Mouse (Mus musculus) kidney, embryonic 15.5 days (tissue): ENCODE data around the gene Vdr. TPM values are rescaled to one million over a fixed set of nuclear protein-coding genes. Genes with fewer than 3 reads are reported as not detected.

ENCODE experiments used
- ATAC-seq: fragments of 200-750 bp; cut with Nextera tagmentation; replicated peaks from 2 replicates; pipeline ENCODE4 v1.8.0; 2017; ENCODE audit warnings: moderate TSS enrichment; ENCODE audit not compliant: low FRiP score
- H3K27ac ChIP-seq: fragments of 300-500 bp; sonication (generic); 2 replicates; pipeline ENCODE4 v1.5.1; 2015; ENCODE audit warnings: mild to moderate bottlenecking, inconsistent platforms
- H3K27me3 ChIP-seq: fragments of 300-500 bp; sonication (generic); 2 replicates; pipeline ENCODE4 v1.6.1; 2015; ENCODE audit warnings: inconsistent platforms
- H3K36me3 ChIP-seq: fragments of 300-500 bp; sonication (generic); 2 replicates; pipeline ENCODE4 v1.6.1; 2015; ENCODE audit warnings: inconsistent platforms
- H3K4me1 ChIP-seq: fragments of 300-500 bp; sonication (generic); 2 replicates; pipeline ENCODE4 v1.6.1; 2015; ENCODE audit warnings: inconsistent platforms
- H3K4me2 ChIP-seq: fragments of 300-500 bp; sonication (generic); 2 replicates; pipeline ENCODE4 v1.6.1; 2015; ENCODE audit warnings: moderate library complexity, mild to moderate bottlenecking, inconsistent platforms
- H3K4me3 ChIP-seq: fragments of 300-500 bp; sonication (generic); replicated peaks from 2 replicates; pipeline ENCODE4 v1.5.1; 2015; ENCODE audit warnings: mild to moderate bottlenecking, inconsistent platforms
- H3K9ac ChIP-seq: fragments of 300-500 bp; sonication (generic); 2 replicates; pipeline ENCODE4 v1.6.1; 2015; ENCODE audit warnings: mild to moderate bottlenecking, inconsistent platforms
- H3K9me3 ChIP-seq: fragments of 300-500 bp; sonication (generic); replicated peaks from 2 replicates; pipeline ENCODE4 v1.6.1; 2016; ENCODE audit warnings: inconsistent platforms
- WGBS: fragments of 180-500 bp; shearing (Covaris S2); methylation state at CpG from one replicate; pipeline ENCODE4 v1.1.7; 2015; ENCODE audit warnings: mixed read lengths; 5-methylcytosine and 5-hydroxymethylcytosine counted together
- polyA plus RNA-seq: library from polyadenylated mRNA; unstranded; fragments of >200 nt; fragmentation: Nextera tagmentation; extraction: Ambion mirVana; gene quantifications from 2 replicates; pipeline ENCODE4 v1.2.1, GENCODE M21; 2015

Vdr gene
- polyA plus RNA-seq, 1 experiment from 2014 or later = 6.5 TPM

DNA sequence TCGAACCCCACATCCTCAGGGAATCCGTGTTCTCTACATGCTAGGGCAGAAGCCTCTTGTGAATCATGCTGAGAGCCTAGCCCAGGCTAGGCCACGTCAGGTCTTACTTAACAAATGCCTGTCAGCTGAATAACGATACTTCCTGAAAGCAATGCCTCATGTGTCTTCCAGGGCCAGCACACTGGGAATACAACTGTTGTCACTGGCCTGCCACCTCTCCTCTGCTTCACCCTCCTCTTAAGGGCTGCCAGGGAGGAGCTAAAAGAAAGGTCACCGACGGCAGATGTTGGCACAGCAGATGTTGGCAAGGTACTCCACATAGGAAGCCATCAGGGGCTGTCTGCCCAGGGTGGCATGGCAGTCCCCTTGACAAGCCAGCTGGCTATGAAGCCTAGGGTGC, 86.4 kb downstream of the Vdr start:
- Histone ChIP-seq H3K27me3 (no peaks in the 10 kb centered on the region), H3K27ac (peak overlapping the region; percentile 88), H3K4me1 (peaks cover 91% of the 10 kb centered on the region), H3K9me3 (no peaks in the 10 kb centered on the region), H3K4me3 (no peak overlapping the region), H3K9ac (no peak overlapping the region), H3K36me3 (peaks cover 12% of the 10 kb centered on the region), H3K4me2 (no peak overlapping the region)
- no peak for ATAC-seq
- WGBS = 81% methylated on average over 6 of the region's 6 CpGs

DNA sequence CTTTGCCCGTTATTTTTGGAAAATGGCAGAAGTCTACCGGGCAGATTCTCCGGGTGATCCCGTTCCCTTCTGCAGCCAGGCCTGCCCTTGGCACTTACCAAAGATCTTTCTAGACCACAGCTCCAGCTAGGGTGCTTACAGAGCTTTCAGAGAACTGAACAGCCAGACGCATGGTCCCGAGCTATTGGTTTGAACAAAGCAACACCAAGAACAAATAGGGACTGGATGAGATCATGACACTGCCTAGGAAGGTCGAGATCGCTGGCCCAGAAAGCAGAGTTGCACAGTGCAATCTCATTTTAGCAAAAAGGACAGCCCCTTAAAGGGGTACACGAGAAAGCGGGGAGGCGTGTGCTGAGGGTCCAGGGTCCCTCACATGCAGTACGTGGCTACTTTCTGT, 87.0 kb downstream of the Vdr start:
- 84% methylated on average over 12 of the region's 12 CpGs for WGBS
- Histone ChIP-seq H3K9ac (no peak overlapping the region), H3K4me1 (peaks cover 88% of the 10 kb centered on the region), H3K4me2 (no peak overlapping the region), H3K27me3 (no peaks in the 10 kb centered on the region), H3K4me3 (no peak overlapping the region), H3K9me3 (no peaks in the 10 kb centered on the region), H3K36me3 (peaks cover 12% of the 10 kb centered on the region), H3K27ac (0 out of 2 replicates have a peak overlapping the region, but pooled peaks have one; percentile 88)
- no peak for ATAC-seq

GRCm38 (mm10) chr15:97822545-97823228, 87.7 kb downstream of the Vdr start:
- Histone ChIP-seq H3K9ac (no peak overlapping the region), H3K4me2 (no peak overlapping the region), H3K27me3 (no peaks in the 10 kb centered on the region), H3K27ac (peak overlapping the region; percentile 79; the same call in 1 of the 2 replicates), H3K4me3 (no peak overlapping the region), H3K9me3 (no peaks in the 10 kb centered on the region), H3K4me1 (peaks cover 86% of the 10 kb centered on the region), H3K36me3 (peaks cover 12% of the 10 kb centered on the region)
- ATAC-seq = no peak
- WGBS = 36% methylated on average over 12 of the region's 12 CpGs

GRCm38 (mm10) chr15:97821983-97822363, 88.5 kb downstream of the Vdr start:
- Histone ChIP-seq H3K4me1 (peaks cover 80% of the 10 kb centered on the region), H3K9me3 (no peaks in the 10 kb centered on the region), H3K4me2 (peak overlapping the region; percentile 17; the same call in 1 of the 2 replicates), H3K27ac (peak overlapping the region; percentile 79), H3K4me3 (no peak overlapping the region), H3K36me3 (peaks cover 12% of the 10 kb centered on the region), H3K27me3 (no peaks in the 10 kb centered on the region), H3K9ac (no peak overlapping the region; the same call in 1 of the 2 replicates)
- ATAC-seq = no peak
- 57% methylated on average over 6 of the region's 6 CpGs for WGBS

DNA sequence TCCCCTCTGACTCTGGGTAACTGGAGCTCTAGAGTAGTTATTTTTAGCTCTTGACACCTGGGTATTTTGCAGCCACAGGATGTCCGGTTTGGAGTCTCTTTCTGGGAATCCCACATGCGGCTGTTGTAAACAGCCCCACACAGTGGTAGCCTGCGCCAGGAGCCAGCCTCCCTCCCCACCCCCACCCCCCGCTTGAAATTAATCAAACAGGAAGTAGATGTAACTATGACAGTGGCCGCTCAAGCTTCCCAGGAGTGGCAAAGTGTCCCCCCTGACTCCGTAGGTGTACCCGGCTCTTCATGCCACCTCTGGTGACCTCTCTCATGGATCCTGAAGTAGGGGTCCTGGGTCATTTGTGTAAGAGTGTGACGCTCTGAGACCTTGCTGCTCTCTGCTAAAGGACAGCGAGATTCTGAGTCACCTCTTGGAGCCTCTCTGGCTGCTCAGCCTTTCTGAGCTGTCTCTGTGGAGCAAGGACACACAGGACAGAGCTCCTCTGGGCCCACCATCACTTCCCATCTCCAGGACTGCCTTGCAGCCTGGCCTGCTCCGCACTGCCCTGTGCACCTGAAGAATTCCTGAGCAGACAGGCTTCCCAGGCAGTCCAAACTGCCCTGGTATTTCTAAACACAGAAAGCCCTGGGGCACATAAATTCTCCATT, 89.0 kb downstream of the Vdr start:
- peak overlapping the region; percentile 79 for H3K27ac ChIP-seq
- 21% methylated on average over 10 of the region's 10 CpGs for WGBS
- peaks cover 12% of the 10 kb centered on the region for H3K36me3 ChIP-seq
- peaks cover 75% of the 10 kb centered on the region for H3K4me1 ChIP-seq
- H3K9ac ChIP-seq = no peak overlapping the region; the same call in 1 of the 2 replicates
- H3K9me3 ChIP-seq = no peaks in the 10 kb centered on the region
- no peaks in the 10 kb centered on the region for H3K27me3 ChIP-seq
- peak; percentile 56 for ATAC-seq
- peak overlapping the region; percentile 19 for H3K4me2 ChIP-seq
- H3K4me3 ChIP-seq = no peak overlapping the region

- Histone ChIP-seq H3K9me3 (no peaks in the 10 kb centered on the region), H3K4me1 (peaks cover 66% of the 10 kb centered on the region), H3K27ac (no peak overlapping the region), H3K27me3 (no peaks in the 10 kb centered on the region), H3K4me2 (no peak overlapping the region), H3K36me3 (peaks cover 12% of the 10 kb centered on the region), H3K4me3 (no peak overlapping the region), H3K9ac (no peak overlapping the region)
- ATAC-seq = no peak
- 76% methylated on average over 9 of the region's 9 CpGs for WGBS
These were observed 90.5 kb downstream of the Vdr start for GRCm38 (mm10) chr15:97819937-97820336.

DNA sequence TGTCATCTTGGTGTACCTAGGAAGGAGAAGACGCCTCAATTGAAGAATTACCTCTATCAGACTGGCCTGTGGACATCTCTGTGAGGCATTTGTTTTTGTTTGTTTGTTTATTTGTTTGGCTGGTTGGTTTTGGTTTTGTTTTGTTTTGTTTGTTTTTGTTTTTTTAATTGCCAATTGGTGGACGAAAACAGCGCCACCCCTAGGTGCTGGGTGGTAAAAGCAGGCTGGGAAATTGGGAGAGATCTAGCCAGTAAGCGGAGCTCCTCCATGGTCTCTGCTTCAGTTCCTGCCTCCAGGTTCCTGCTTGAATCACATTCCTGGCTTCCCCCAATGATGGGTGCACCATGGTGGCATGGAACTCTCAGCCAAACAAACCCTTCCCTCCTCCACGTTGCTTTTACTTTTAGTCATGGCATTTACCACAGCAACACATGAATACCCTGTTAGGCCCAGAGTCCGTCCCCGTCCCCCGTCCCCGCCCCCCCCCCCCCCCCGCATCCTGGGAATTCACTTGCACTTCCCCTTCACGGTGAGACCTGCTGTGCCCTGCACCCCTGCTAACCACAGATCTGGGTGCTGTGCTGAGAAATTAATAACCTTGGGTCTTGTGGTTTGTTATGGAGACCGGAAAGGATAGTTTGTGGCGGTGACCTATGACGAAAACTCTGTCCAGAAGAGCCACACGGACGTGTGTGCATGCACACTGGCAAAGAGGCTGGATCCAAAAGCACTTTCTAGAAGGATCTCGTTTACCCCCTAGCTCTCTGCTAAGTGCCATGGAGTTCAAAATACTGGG, 94.0 kb downstream of the Vdr start:
- Histone ChIP-seq H3K9ac (no peak overlapping the region), H3K36me3 (peaks cover 5% of the 10 kb centered on the region; the same call in 1 of the 2 replicates), H3K9me3 (no peaks in the 10 kb centered on the region), H3K27ac (no peak overlapping the region), H3K4me3 (no peak overlapping the region), H3K4me1 (peaks cover 63% of the 10 kb centered on the region), H3K27me3 (no peaks in the 10 kb centered on the region), H3K4me2 (no peak overlapping the region)
- ATAC-seq = no peak
- WGBS = 92% methylated on average over 17 of the region's 17 CpGs

DNA sequence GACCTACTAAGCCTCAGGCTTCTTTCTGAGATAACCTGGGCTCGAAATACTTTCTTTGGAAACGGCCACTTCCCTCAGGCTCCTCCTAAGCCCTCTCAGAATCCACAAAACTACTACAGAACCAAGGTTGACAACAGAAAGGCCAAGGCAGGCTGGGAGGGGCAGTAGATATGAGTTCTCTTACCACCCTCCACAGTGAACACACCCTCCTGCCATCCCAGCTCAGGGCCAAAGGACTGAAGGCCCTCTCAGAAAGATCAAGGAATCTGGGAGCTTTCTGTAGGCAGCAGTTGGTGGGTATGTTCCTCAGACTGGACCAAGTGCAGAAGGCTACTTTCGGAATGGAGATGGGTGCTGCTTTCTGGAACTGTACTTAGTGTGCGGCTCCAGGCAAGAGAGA, 95.2 kb downstream of the Vdr start:
- H3K27ac ChIP-seq = peak overlapping the region; percentile 75
- 90% methylated on average over 4 of the region's 4 CpGs for WGBS

GRCm38 (mm10) chr15:97814703-97815102, 95.7 kb downstream of the Vdr start:
- Histone ChIP-seq H3K27me3 (no peaks in the 10 kb centered on the region), H3K9ac (no peak overlapping the region), H3K4me1 (peaks cover 46% of the 10 kb centered on the region), H3K4me2 (no peak overlapping the region), H3K4me3 (no peak overlapping the region), H3K36me3 (peaks cover 15% of the 10 kb centered on the region), H3K9me3 (no peaks in the 10 kb centered on the region), H3K27ac (peak overlapping the region; percentile 75)
- ATAC-seq = no peak; the same call in 1 of the 2 replicates
- WGBS = 57% methylated on average over 5 of the region's 5 CpGs

More for the DNA sequence above, 95.2 kb downstream of the Vdr start:
- peaks cover 9% of the 10 kb centered on the region for H3K36me3 ChIP-seq
- no peak for ATAC-seq
- H3K4me2 ChIP-seq = no peak overlapping the region
- H3K9me3 ChIP-seq = no peaks in the 10 kb centered on the region
- no peaks in the 10 kb centered on the region for H3K27me3 ChIP-seq
- no peak overlapping the region for H3K9ac ChIP-seq
- H3K4me3 ChIP-seq = no peak overlapping the region
- H3K4me1 ChIP-seq = peaks cover 52% of the 10 kb centered on the region

- H3K4me2 ChIP-seq = no peak overlapping the region
- no peaks in the 10 kb centered on the region for H3K27me3 ChIP-seq
- no peak for ATAC-seq
- H3K4me3 ChIP-seq = no peak overlapping the region
- peak overlapping the region; percentile 59 for H3K27ac ChIP-seq
- H3K9ac ChIP-seq = no peak overlapping the region
- WGBS = 52% methylated on average over 21 of the region's 21 CpGs
- H3K36me3 ChIP-seq = peaks cover 26% of the 10 kb centered on the region
- no peaks in the 10 kb centered on the region for H3K9me3 ChIP-seq
- H3K4me1 ChIP-seq = peaks cover 44% of the 10 kb centered on the region
These were observed 96.8 kb downstream of the Vdr start for GRCm38 (mm10) chr15:97813452-97814204.

DNA sequence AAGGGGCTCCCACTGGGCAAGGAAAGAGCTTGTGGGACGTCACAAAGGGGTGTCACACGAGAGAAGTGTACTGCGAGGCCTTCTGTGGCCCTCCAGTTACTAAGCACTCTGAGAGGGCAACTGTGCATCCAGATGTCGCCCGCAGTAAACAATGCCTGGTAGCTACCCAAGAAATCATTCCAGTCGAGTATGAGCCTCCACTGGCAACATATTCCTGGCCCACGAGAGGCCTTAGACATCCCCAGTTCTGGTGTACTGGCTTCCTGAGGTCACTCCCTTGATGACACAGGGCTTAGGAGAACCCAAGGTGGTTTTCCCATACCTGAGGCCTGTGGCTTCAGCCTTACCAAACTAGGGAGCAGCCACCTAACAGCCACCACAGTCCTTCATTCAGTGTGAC, 97.6 kb downstream of the Vdr start:
- H3K4me3 ChIP-seq = no peak overlapping the region
- no peak overlapping the region for H3K4me2 ChIP-seq
- no peaks in the 10 kb centered on the region for H3K9me3 ChIP-seq
- H3K27me3 ChIP-seq = no peaks in the 10 kb centered on the region
- ATAC-seq = no peak
- no peak overlapping the region for H3K27ac ChIP-seq
- H3K36me3 ChIP-seq = peaks cover 33% of the 10 kb centered on the region
- peaks cover 39% of the 10 kb centered on the region for H3K4me1 ChIP-seq
- 70% methylated on average over 7 of the region's 7 CpGs for WGBS
- H3K9ac ChIP-seq = no peak overlapping the region
